Mouse (Mus musculus) frontal cortex, postnatal 14 days (tissue): ENCODE data around the gene Cdc42ep1.

ENCODE experiments used
- DNase-seq, 2 experiments: peaks; one replicate each; pipeline ENCODE4 v3.0.0; 2022; ENCODE audit warnings: low spot score in 2 of 2

Cdc42ep1 gene

DNA sequence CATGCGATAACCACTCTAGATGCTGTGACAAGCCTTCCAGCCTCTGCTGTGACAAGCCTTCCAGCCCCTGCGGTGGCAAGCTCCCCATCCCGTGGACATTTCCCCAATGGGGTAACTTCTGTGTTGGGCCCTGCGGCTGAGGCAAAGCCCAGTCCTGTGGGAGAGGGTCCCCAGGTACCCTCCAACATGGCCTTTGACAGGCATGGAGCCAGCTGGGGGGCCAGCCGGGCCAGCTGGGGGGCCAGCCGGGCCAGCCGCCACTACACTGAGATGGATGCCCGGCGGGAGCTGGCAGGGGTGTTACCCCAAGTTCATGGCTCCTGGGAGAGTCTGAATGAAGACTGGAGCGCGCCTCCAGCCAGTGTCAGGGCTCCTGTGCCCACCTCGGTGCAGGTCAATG is 7.1 kb downstream of the Cdc42ep1 start:
- no peak for DNase-seq

- DNase-seq = no peak
These were observed 7.8 kb downstream of the Cdc42ep1 start for GRCm38 (mm10) chr15:78850059-78850824.

- no peak for DNase-seq
These were observed 8.5 kb downstream of the Cdc42ep1 start for GRCm38 (mm10) chr15:78850944-78851343.

DNA sequence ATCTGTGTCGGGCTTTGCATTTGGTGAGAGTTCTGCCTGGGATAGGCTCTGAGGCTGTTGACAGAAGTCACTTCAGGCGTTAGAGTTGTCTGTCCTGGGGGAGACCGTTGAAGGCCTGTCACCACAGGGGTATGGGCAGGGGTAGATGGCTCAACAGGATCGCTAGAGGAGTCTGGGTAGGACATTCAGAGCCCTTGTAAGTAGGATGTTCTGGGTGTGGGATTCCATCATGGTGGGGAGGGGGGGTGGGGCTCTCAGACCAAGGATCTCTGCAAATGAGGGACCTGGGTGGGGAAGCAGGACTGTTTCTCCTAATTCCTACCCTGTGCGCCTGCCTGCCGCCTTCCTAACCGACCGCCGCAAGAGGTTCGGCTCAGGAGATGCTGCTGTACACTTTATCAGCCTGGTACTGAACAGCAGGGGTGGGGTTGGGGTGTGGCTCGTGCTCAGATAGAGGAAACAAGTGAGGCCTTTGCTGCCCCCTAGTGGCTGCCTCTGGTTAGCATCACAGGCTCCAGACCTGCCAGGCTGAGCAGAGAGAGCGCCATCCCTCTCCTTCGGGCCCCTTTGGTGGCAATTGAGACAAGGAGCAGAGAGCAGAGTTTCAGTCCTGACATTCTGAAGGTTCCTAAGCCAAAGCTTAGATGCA is 9.2 kb downstream of the Cdc42ep1 start:
- peak; percentile 73 to 87 for DNase-seq

DNA sequence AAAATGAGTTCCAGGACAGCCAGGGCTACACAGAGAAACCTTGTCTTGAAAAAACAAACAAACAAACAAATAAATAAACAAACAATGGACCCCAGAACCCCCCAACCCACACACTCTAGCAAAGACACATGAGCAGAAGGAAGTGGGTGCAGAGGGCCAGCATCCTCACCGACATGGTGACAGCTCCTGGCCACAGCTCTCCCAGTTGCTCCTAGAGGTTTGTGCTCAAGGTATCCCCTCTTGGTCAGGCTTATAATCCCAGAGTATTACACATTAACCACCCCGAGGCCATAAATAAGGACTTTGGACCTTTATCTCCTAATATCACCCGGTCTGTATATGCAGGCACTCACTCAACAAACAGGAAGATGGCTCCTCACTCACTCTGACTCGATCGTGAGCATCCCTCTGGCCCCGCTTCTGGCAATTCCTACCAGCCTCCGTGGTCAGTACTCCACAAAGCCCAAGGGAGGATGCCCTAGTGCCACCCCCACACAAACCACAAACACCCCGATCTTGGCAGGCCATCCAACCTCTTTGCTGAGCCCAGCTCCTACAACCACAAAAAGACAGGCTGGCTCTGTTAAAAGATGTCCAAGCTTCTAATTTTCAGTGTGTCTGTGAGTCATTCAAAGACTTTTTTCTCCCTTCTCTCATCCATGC is 13.0 kb downstream of the Cdc42ep1 start, which contains the start of gene Lgals2:
Gene Lgals2 (minus strand): TSS at position 227 of the 663 bp plus-strand sequence.
- no peak for DNase-seq

GRCm38 (mm10) chr15:78857009-78857408 is 14.6 kb downstream of the Cdc42ep1 start:
- no peak for DNase-seq

DNA sequence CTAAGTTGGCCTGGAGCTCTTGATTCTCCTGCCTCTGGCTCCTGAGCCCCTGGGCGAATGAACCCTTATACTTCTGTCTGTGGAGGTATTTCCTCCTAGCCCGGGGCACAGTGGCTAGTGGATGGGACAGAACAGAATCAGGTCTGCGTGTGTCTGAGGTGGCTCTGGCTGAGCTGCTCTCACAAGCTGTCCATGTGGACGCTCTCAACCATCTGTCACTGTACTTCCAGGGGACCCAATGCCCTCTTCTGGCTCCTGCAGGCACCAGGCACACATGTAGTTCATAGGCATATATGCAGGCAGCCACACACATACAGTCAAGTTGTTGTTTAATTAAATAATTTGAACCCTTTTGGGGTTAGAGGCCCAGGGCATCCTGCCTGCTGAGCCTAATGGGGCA is 16.9 kb downstream of the Cdc42ep1 start:
- no peak for DNase-seq

DNA sequence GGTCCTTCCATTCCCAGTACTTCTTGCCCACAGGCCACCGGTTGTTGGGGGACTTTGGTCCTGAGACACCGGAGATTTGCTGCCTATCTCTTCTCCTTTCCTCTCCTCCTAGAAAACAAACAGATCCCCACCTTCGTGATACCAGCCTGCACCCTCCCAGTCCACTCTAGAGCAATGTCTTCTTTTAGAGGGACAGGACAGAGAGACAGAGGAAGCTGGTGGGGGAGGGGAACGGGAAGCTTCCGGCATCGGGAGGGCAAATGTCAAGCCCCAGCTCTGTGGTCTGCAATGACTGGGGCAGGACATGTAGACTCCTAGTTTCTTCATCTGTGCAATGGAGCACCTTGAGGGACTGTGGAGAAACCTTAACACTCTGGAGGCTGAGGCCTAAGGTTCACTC is 17.3 kb downstream of the Cdc42ep1 start:
- DNase-seq = no peak

- DNase-seq = no peak
These were observed 19.9 kb downstream of the Cdc42ep1 start for GRCm38 (mm10) chr15:78862280-78862679.

GRCm38 (mm10) chr15:78863154-78863553 is 20.7 kb downstream of the Cdc42ep1 start:
- no peak for DNase-seq

DNA sequence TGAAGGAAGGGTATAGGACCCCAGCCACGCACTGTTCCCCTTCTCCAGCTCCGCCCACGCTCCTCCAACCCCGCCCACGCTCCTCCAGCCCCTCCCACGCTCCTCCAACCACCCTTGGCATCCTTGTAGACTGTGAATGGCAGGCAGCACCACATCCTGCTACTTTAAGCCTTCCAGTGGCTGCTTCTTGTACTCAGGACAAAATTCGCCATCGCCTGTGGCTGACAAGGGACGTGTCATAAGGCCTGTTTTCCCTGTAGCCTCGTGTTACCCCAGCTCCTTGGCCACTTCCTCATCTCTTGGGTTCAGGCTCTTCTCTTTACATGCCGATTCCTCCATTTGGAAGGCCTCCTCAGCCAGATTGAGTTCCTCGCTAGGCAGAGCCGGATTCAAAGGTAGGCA is 21.4 kb downstream of the Cdc42ep1 start:
- no peak for DNase-seq

DNA sequence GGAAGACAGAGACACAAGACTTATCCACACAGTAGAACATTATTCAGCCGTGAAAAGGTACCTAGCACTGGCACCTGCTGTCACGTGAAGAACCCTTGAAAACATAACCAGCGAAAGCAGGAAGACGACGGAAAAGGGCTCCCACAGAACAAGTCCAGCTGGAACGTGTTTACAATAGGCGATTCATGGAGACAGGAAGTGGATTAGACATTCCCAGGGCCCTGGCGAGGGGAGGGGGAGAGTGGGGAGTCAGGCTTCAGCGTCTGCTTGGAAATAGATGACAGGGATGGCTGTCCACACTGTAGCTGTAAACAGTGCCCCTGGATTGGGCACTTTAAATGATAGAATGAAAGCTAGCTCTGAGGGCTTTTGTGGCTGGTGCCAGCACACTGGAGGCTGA is 26.0 kb downstream of the Cdc42ep1 start:
- DNase-seq = no peak

GRCm38 (mm10) chr15:78868826-78869233 is 26.4 kb downstream of the Cdc42ep1 start:
- no peak for DNase-seq

DNA sequence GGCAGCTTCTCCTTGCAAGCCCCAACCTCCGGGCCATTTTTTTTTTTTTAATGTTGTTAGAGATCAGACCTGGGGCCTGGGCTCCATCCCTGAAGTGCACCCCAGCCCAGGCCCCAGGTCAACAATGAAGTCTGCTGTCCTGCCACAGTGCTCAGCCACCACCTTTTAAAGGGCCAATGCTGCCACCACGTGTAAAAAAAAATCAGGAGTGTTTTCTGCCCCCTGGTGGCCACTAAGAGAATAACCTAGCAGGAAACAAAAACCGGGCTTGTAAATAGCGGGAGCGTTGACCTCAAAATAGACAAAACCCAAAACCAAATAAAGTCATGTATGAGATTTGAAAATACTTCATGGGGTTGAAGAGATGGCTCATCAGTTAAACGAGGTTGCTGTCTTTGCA is 27.4 kb downstream of the Cdc42ep1 start:
- DNase-seq = no peak

GRCm38 (mm10) chr15:78872021-78872608 is 29.7 kb downstream of the Cdc42ep1 start:
- no peak for DNase-seq

- no peak for DNase-seq
These were observed 31.5 kb downstream of the Cdc42ep1 start for GRCm38 (mm10) chr15:78873803-78874435.

GRCm38 (mm10) chr15:78874989-78875388 is 32.6 kb downstream of the Cdc42ep1 start:
- no peak for DNase-seq

GRCm38 (mm10) chr15:78875537-78875936 is 33.1 kb downstream of the Cdc42ep1 start:
- DNase-seq = no peak

DNA sequence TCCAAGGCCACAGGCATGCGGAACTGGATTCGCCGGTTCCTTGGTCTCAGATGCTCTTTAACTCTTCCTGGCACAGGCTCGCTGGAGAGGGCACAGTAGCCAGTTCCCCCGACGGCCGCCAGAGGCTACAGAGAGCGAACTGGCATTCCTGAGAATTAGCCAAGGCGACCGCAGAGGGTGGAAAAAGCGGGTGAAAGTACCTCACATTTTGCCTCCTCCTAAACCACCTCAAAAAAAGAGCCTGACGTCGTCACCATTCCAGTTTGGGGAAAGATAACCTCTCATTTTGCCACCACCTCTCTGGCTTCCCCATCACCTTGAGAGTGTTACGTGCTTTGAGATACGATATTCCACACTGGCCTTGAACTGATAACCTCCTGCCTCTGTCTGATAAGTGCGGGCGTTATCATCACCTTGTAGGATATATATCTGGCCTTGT is 33.9 kb downstream of the Cdc42ep1 start:
- peak; percentile 73 to 79 for DNase-seq

DNA sequence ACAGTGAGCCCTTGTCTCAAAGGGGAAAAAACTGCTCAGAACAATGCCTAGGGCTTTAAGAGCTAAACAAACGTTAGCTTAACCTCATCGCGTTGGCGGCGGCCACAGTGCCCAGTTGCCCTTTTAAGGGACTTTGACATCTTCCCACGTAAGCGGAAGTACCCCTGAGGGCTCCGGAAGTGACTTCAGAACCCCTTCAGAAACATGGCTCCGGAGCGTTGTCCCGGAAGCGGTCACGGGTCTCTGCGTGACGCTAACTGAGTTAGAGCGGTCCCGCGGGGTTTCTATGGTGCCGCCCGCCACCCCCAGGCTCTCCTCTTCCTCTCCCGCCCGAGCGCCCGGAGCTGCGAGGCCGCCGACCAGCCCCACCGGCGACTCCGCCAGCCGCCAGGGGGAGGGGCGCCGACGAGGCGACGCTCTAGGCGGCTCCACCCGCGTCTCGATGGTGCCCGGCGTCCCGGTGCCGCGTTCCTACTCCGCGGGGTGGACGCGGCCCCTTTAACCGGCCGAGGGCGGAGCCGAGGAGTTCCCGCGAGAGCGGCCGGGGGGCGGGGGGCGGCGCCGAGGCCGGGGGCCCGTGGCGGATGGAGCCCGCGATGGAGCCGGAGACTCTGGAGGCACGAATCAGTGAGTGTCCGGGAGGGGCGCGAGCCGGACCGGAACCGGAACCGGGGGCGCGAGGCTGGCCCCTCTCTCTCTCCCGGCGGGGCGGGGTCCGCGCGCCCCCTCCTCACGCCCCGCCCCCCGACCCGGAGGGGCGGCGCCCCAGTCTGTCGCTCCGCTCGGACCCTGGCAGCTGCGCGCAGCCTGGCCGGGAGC is 34.8 kb downstream of the Cdc42ep1 start, which contains the start of gene Gga1:
Gene Gga1 (plus strand): TSS at position 200 of the 819 bp plus-strand sequence.
- peak; percentile 93 to 95 for DNase-seq
